Mouse (Mus musculus): ENCODE data around the gene Lrpprc. TPM values are rescaled to one million over a fixed set of nuclear protein-coding genes. Genes with fewer than 3 reads are reported as not detected.

Gene Lrpprc
- total and polyA plus RNA-seq, 2 experiments, result 17.4 to 103 TPM

- Histone ChIP-seq H3K27me3 (ENCODE audit: control insufficient read depth, insufficient read depth, low read length) (no peaks in the 10 kb centered on the region), H3K36me3 (ENCODE audit: control insufficient read depth, insufficient read depth, low read length) (no peaks in the 10 kb centered on the region; the same call in 1 of the 2 replicates), H3K4me1 (ENCODE audit: control insufficient read depth, insufficient read depth, low read length) (no peaks in the 10 kb centered on the region; the same call in 1 of the 2 replicates), H3K4me3 (ENCODE audit: insufficient read depth, low read depth, low read length) (no peak overlapping the region), H3K27ac (replicated peaks; ENCODE audit: insufficient read depth, low read depth, low read length) (no peak overlapping the region), H3K9ac (ENCODE audit: low read depth, low read length) (no peak overlapping the region), H3K79me2 (ENCODE audit: control insufficient read depth, insufficient read depth, low read length) (no peaks in the 10 kb centered on the region)
- WGBS, result 75% methylated on average over 5 of the region's 5 CpGs
- no peak for DNase-seq (ENCODE audit: extremely low read depth, low read depth, low spot score)
- no peak for TF ChIP-seq CTCF (IDR thresholded peaks at IDR 0.05; ENCODE audit: low read depth, low read length)
- no peak for TF ChIP-seq POLR2A (IDR thresholded peaks at IDR 0.05; ENCODE audit: extremely low read depth, insufficient read depth, low read length)
These were observed 134.4 kb downstream of the Lrpprc start for GRCm38 (mm10) chr17:84656205-84656604.

Other genes with a start within 250 kb of the Lrpprc start
- 0.74 and 1.3 TPM in 2 replicates for gene Dync2li1, start 164.3 kb downstream of the Lrpprc start, total RNA-seq (2014; rRNA removed)
- 0.10 TPM in 2 replicates for gene Dync2li1, start 164.3 kb downstream of the Lrpprc start, polyA plus RNA-seq (2012; rRNA removed)
- 65.5 and 71.1 TPM in 2 replicates for gene Abcg8, start 114.5 kb downstream of the Lrpprc start, total RNA-seq (2014; rRNA removed)
- gene Abcg8, start 114.5 kb downstream of the Lrpprc start, polyA plus RNA-seq (2012; rRNA removed), result 91.6 and 115 TPM in 2 replicates
- gene Abcg5, start 107.8 kb downstream of the Lrpprc start, total RNA-seq (2014; rRNA removed), result 109 and 133 TPM in 2 replicates
- gene Abcg5, start 107.8 kb downstream of the Lrpprc start, polyA plus RNA-seq (2012; rRNA removed), result 100 and 118 TPM in 2 replicates
- gene Ppm1b, start 166.0 kb upstream of the Lrpprc start, total RNA-seq (2014; rRNA removed), result 83.6 and 84.0 TPM in 2 replicates
- gene Ppm1b, start 166.0 kb upstream of the Lrpprc start, polyA plus RNA-seq (2012; rRNA removed), result 32.6 and 44.7 TPM in 2 replicates
- gene Slc3a1, start 237.6 kb upstream of the Lrpprc start, total RNA-seq (2014; rRNA removed), result 50.2 and 111 TPM in 2 replicates
- 16.3 and 20.0 TPM in 2 replicates for gene Slc3a1, start 237.6 kb upstream of the Lrpprc start, polyA plus RNA-seq (2012; rRNA removed)

Measured in liver, adult 2 months (tissue).